Mouse (Mus musculus): ENCODE measurements around the gene Mapkap1. TPM values are rescaled to one million over a fixed set of nuclear protein-coding genes. Genes with fewer than 3 reads are reported as not detected.
A peak's percentile ranks its signal among the peaks of the same experiment; 100 is the strongest.

Gene Mapkap1
- total and polyA plus RNA-seq, 2 experiments from 2014 or later, result 60.3 to 87.6 TPM

GRCm38 (mm10) chr2:34632051-34632450 lies 225.5 kb downstream of the Mapkap1 start:
- no peak for DNase-seq (ENCODE audit: low spot score)
- Histone ChIP-seq H3K4me2 (ENCODE audit: low read depth, low read length) (no peak overlapping the region), H3K4me1 (ENCODE audit: control insufficient read depth, insufficient read depth) (no peaks in the 10 kb centered on the region), H3K27me3 (ENCODE audit: control insufficient read depth, insufficient read depth, low read length) (no peaks in the 10 kb centered on the region), H3K9ac (replicated peaks; ENCODE audit: low read depth, low read length) (no peak overlapping the region), H3K36me3 (replicated peaks; ENCODE audit: control insufficient read depth, insufficient read depth, low read length) (no peaks in the 10 kb centered on the region), H3K27ac (ENCODE audit: low read depth) (no peak overlapping the region), H3K9me3 (replicated peaks; ENCODE audit: control insufficient read depth, low read length) (no peaks in the 10 kb centered on the region), H3K4me3 (ENCODE audit: low read depth, low read length) (no peak overlapping the region)
- 80% methylated on average over 12 of the region's 12 CpGs for WGBS
- no peak for TF ChIP-seq CTCF (IDR thresholded peaks at IDR 0.05; ENCODE audit: low read depth)
- no peak for TF ChIP-seq EP300 (IDR thresholded peaks at IDR 0.05; ENCODE audit: low read depth)
- no peak for ATAC-seq (ENCODE audit: insufficient read depth, low read depth)

- no peak for ATAC-seq (ENCODE audit: insufficient read depth, low read depth)
- WGBS, result 83% methylated on average over 14 of the region's 14 CpGs
- no peak overlapping the region for H3K4me3 ChIP-seq (ENCODE audit: low read depth, low read length)
Measured at GRCm38 (mm10) chr2:34635249-34636165, 228.9 kb downstream of the Mapkap1 start.

GRCm38 (mm10) chr2:34638955-34639650 lies 232.5 kb downstream of the Mapkap1 start:
- DNase-seq (ENCODE audit: low spot score) (peak; percentile 65), ATAC-seq (ENCODE audit: insufficient read depth, low read depth) (peak; percentile 78)
- Histone ChIP-seq H3K27ac (ENCODE audit: low read depth) (no peak overlapping the region), H3K4me2 (ENCODE audit: low read depth, low read length) (peak overlapping the region; percentile 90), H3K27me3 (ENCODE audit: control insufficient read depth, insufficient read depth, low read length) (no peaks in the 10 kb centered on the region), H3K4me1 (ENCODE audit: control insufficient read depth, insufficient read depth) (0 out of 2 replicates have a peak, but pooled peaks cover 3% of the 10 kb centered on the region), H3K9me3 (replicated peaks; ENCODE audit: control insufficient read depth, low read length) (no peaks in the 10 kb centered on the region), H3K9ac (replicated peaks; ENCODE audit: low read depth, low read length) (no peak overlapping the region; the same call in 1 of the 2 replicates), H3K36me3 (replicated peaks; ENCODE audit: control insufficient read depth, insufficient read depth, low read length) (no peaks in the 10 kb centered on the region), H3K4me3 (ENCODE audit: low read depth, low read length) (peak overlapping the region; percentile 45)
- WGBS, result 23% methylated on average over 37 of the region's 37 CpGs
- no peak for TF ChIP-seq EP300 (IDR thresholded peaks at IDR 0.05; ENCODE audit: low read depth)
- TF ChIP-seq CTCF (IDR thresholded peaks at IDR 0.05; ENCODE audit: low read depth), result peak; percentile 84

More at GRCm38 (mm10) chr2:34635249-34636165, 228.9 kb downstream of the Mapkap1 start:
- DNase-seq (ENCODE audit: low spot score), result no peak
- Histone ChIP-seq H3K27me3 (ENCODE audit: control insufficient read depth, insufficient read depth, low read length) (no peaks in the 10 kb centered on the region), H3K27ac (ENCODE audit: low read depth) (no peak overlapping the region), H3K9me3 (replicated peaks; ENCODE audit: control insufficient read depth, low read length) (no peaks in the 10 kb centered on the region), H3K4me1 (ENCODE audit: control insufficient read depth, insufficient read depth) (0 out of 2 replicates have a peak, but pooled peaks cover 3% of the 10 kb centered on the region), H3K9ac (replicated peaks; ENCODE audit: low read depth, low read length) (no peak overlapping the region), H3K4me2 (ENCODE audit: low read depth, low read length) (no peak overlapping the region), H3K36me3 (replicated peaks; ENCODE audit: control insufficient read depth, insufficient read depth, low read length) (no peaks in the 10 kb centered on the region)
- TF ChIP-seq CTCF (IDR thresholded peaks at IDR 0.05; ENCODE audit: low read depth), result no peak
- TF ChIP-seq EP300 (IDR thresholded peaks at IDR 0.05; ENCODE audit: low read depth), result no peak

GRCm38 (mm10) chr2:34639725-34640124 lies 233.2 kb downstream of the Mapkap1 start:
- Histone ChIP-seq H3K9me3 (replicated peaks; ENCODE audit: control insufficient read depth, low read length) (no peaks in the 10 kb centered on the region), H3K4me1 (ENCODE audit: control insufficient read depth, insufficient read depth) (0 out of 2 replicates have a peak, but pooled peaks cover 3% of the 10 kb centered on the region), H3K4me2 (ENCODE audit: low read depth, low read length) (no peak overlapping the region), H3K36me3 (replicated peaks; ENCODE audit: control insufficient read depth, insufficient read depth, low read length) (no peaks in the 10 kb centered on the region), H3K4me3 (ENCODE audit: low read depth, low read length) (no peak overlapping the region), H3K27me3 (ENCODE audit: control insufficient read depth, insufficient read depth, low read length) (no peaks in the 10 kb centered on the region), H3K27ac (ENCODE audit: low read depth) (no peak overlapping the region), H3K9ac (replicated peaks; ENCODE audit: low read depth, low read length) (no peak overlapping the region)
- TF ChIP-seq EP300 (IDR thresholded peaks at IDR 0.05; ENCODE audit: low read depth) (no peak), CTCF (IDR thresholded peaks at IDR 0.05; ENCODE audit: low read depth) (no peak)
- ATAC-seq (ENCODE audit: insufficient read depth, low read depth) (no peak), DNase-seq (ENCODE audit: low spot score) (no peak)
- 55% methylated on average over 5 of the region's 5 CpGs for WGBS

- Histone ChIP-seq H3K4me1 (ENCODE audit: control insufficient read depth, insufficient read depth) (0 out of 2 replicates have a peak, but pooled peaks cover 3% of the 10 kb centered on the region), H3K9ac (replicated peaks; ENCODE audit: low read depth, low read length) (no peak overlapping the region), H3K27ac (ENCODE audit: low read depth) (no peak overlapping the region), H3K4me2 (ENCODE audit: low read depth, low read length) (no peak overlapping the region), H3K9me3 (replicated peaks; ENCODE audit: control insufficient read depth, low read length) (no peaks in the 10 kb centered on the region), H3K4me3 (ENCODE audit: low read depth, low read length) (no peak overlapping the region), H3K36me3 (replicated peaks; ENCODE audit: control insufficient read depth, insufficient read depth, low read length) (no peaks in the 10 kb centered on the region), H3K27me3 (ENCODE audit: control insufficient read depth, insufficient read depth, low read length) (no peaks in the 10 kb centered on the region)
- TF ChIP-seq CTCF (IDR thresholded peaks at IDR 0.05; ENCODE audit: low read depth) (peak; percentile 33), EP300 (IDR thresholded peaks at IDR 0.05; ENCODE audit: low read depth) (no peak)
- no peak for DNase-seq (ENCODE audit: low spot score)
- WGBS, result 43% methylated on average over 2 of the region's 2 CpGs
- no peak for ATAC-seq (ENCODE audit: insufficient read depth, low read depth)
Measured at GRCm38 (mm10) chr2:34642351-34642750, 235.8 kb downstream of the Mapkap1 start.
